Mouse (Mus musculus) frontal cortex, adult 2 months (tissue): Measurements from ENCODE around the gene Catsperd. TPM values are rescaled to one million over a fixed set of nuclear protein-coding genes. Genes with fewer than 3 reads are reported as not detected.
A peak's percentile ranks its signal among the peaks of the same experiment; 100 is the strongest.

ENCODE experiments used
- DNase-seq, 2 experiments: peaks; one replicate each; pipeline ENCODE4 v3.0.0; 2022; ENCODE audit warnings: low spot score in 1 of 2; ENCODE audit errors: extremely low spot score in 1 of 2
- polyA plus RNA-seq: library from polyadenylated mRNA; depleted of rRNA; stranded (reverse); fragments of >200 nt; gene quantifications from 2 replicates; pipeline ENCODE4 v1.2.3, GENCODE M21; 2012; rRNA removed

The Catsperd gene
- 2.4 and 2.6 TPM in 2 replicates for polyA plus RNA-seq

- no peak for DNase-seq
These were observed at the start of gene Catsperd for GRCm38 (mm10) chr17:56627530-56628277. Gene Catsperd, plus strand, starts transcription at chr17:56628143.

DNA sequence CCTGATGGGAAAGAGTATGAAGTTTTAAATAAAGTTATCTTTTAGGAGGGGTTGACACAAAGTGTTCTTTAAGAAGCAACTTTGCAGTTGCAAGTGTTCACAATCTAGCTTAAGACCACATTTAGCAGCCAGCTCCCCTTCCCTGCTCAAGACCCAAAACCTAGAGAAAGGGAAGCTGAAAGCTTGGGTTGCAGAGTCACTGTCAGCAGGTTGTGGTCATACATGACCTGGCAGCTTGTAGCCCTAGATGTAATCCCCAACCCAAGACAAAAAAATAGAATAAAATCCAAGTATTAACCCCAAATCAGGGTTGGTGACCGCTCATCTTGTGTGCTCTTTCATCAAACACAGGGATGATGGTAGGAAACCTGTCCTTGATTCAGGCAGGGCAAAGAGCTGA, 44.9 kb upstream of the Catsperd start:
- no peak for DNase-seq

DNA sequence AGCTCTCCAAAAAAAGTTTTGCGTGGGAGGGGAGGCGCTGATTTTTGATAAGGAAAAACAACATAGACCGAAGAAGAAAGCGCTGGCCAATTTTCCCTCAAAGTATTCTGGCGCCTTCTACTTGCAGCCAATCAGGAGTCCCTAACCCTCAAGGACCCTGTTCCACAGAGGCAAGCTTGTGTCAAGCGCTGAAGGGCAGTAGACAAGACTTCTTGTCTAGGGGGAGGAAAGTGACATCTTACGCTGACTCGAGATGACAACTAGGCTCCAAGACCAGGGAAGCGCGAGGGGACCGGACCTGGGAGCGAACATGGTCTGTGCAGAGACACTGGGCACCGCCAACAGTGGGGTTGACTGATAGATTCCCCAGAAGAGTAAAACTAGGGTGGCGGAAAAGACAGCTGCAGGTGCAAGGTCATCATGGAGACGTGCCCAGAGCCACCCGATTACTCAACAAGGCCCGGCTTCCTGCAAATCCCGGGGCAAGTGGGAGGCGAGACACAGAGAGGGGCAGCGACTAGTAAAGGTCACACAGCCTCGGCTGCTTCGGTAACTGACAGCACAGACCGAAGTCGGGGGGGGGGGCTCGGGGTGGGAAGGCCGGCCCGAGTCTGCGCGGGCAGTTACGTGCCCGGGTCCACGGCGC, 44.2 kb upstream of the Catsperd start:
- peak in 1 of 2 experiments; percentile 37 for DNase-seq

DNA sequence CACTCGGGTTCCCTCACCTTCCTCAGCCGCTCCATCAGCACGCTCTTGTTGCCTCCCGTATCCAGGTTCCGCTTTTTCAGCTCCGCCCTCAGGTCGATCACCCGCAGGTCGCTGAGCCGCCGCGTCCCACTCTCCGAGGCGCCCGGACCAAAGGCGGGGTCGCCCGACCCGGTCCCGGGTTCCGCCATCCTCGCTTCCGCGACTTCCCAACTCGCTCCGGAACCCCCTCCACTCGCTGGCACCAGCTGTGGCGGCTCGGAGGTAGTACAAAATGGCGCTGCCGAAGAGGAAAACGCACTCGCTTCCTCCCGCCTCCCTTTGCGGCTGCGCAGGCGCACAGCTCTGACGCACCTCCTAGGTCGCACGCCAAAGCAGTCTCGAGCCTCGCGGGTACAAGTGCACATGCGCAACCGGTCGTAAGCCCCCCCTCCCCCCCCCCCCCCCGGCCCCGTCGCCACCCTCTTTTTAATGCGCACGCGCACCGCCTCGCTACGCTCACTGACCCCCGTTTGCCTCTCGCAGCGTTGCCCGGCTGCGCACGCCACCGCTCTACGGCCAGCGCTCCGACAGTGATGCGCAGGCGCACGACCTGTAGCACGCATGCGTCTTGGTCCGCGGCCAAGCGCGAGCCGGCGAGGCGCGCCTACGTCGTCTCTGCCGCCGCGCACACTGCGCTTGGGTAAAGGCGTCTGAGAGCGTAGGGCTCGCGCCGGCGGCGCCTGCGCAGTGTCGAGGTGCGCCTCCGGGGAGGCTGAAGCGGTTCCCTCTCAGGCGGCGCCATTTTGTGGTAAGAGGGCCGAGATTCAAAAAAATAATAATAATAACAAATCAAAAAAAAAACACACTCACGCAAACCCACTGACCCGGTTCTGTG, 43.4 kb upstream of the Catsperd start, which contains the start of the genes Safb2 and Safb:
Gene Safb2, minus strand, starts transcription at position 329 of the 874 bp plus-strand sequence.
Gene Safb, plus strand, starts transcription at position 569 of the 874 bp plus-strand sequence.
- peak; percentile 98 to 99 for DNase-seq

DNA sequence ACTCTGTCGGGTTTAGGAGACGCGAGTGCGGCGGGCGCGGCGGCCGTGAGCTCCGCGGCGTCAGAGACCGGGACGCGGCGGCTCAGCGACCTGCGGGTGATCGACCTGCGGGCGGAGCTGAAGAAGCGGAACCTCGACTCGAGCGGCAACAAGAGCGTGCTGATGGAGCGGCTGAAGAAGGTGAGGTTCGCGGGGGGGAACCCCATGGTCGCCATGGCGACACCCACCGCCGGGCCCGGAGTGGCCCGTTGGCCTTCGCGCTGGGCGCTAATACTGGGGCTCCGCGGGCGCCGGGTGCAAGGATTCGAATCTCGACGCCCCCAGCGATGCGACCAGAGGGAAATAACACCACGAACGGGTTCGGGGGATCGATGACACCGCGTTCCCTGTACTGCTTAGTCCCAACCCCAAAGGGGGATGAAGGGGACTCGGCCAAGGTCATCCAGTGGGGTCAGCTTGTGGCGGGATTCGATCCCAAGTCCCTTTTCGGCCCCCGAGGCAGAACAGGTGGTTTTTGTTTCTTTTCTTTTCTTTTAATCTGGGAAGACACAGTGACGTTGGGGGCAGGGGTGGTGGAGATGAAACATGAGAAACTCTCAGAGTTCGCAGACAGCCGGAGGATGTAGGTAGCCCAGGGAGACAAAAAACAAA, 42.6 kb upstream of the Catsperd start:
- peak in 1 of 2 experiments; percentile 42 for DNase-seq

DNA sequence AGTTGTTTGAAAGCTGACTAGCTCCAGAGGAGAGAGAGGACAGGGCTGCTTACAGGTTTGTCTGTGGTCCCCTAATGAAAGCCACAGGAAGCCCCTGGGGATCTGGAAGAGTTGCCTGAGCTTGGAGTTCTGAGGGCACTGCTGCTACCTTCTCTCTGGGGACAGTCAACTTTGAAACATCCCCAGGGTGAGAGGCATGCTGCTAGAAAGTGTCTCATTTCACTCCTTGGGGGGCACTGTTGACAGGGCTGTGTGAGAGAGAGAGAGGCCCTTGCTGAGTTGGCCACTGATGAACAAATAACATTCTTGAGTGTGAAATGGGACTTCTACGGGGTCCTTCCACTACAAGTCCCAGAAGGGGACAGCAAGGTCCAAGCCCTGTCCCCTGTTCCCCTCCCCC, 40.2 kb upstream of the Catsperd start:
- DNase-seq = no peak

GRCm38 (mm10) chr17:56588921-56589320, 39.0 kb upstream of the Catsperd start:
- DNase-seq = no peak

DNA sequence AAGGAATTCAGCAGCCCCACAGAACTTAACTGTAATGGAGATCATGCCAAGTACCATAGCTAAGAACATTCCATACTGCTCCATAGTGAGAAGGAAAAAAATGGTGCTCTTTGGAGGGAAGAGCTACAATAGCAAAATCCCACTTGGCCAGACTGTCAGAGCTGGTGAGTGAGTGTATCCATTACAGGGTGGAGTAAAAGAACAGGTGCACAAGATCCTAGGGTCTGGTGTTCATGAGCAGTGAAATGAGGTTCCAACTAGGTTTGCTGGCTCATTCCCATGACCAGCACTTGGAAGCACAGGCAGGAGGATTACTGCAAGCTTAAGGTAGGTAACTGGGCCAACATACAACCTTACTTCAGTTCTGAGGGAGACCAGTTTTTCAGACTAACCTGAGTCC, 35.4 kb upstream of the Catsperd start:
- DNase-seq = no peak

- no peak for DNase-seq
These were observed 34.2 kb upstream of the Catsperd start for GRCm38 (mm10) chr17:56593527-56594271.

DNA sequence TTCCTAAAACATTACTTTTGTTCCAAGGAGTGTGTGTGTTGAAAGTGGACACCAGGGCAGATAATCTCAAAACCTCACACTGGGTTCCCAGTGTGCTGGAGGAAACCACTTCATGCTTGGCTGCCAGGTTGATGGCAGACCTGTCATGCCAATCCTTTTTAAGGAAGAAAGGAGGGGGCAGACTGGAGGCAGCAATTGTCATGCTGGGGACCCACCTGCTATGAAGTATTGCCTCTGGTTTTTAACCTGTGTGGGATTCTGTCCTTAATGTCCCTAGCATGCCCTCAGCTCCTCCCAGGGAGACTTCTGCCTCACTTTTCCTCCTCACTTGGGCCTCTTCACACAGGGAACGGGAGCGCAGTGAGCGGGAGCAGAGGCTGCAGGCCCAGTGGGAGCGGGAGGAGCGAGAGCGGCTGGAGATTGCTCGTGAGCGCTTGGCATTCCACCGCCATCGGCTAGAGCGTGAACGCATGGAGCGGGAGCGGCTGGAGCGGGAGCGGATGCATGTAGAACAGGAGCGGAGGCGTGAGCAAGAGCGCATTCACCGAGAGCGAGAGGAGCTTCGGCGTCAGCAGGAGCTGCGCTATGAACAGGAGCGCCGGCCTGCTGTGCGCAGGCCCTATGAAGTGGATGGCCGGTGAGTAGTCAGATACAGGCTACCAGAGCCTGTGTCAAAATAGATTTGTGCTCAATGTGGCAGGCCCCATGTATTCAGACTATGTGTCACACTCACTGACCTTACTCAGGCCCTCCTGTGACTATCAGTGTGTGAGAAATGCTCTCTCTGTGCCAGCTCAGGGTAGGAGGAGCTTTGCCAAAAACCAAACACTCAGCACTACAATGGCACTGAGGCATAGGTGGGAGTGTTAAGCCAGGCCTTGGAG, 24.5 kb upstream of the Catsperd start:
- DNase-seq = no peak

GRCm38 (mm10) chr17:56604070-56604380, 23.9 kb upstream of the Catsperd start:
- no peak for DNase-seq

GRCm38 (mm10) chr17:56604422-56604821, 23.5 kb upstream of the Catsperd start:
- DNase-seq = no peak

GRCm38 (mm10) chr17:56605431-56605830, 22.5 kb upstream of the Catsperd start:
- no peak for DNase-seq

DNA sequence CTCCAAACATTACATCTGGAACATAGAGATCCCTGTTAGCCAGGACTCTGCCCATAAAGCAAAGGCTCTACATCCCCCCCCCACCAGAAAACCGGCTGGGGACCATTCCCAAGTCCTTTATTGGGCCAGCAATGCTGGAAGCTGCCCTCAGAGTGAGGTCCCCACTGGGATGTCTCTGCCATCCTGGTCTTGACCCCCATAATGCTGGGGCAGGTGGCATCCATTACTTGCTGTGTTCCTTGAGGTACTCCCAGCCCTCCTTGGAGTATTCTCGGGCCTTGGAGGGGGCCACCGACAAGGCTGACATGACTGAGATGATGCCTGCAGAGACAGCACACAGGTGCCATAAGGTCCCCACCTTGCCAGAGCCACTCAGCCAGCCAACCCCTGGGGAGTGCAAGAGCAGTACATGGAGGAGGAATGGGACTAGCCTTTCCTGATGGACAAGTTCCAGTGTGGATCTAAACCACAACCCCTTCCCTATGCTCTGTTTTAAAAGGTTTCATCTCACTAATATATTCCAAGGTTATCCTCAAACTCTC, 20.4 kb upstream of the Catsperd start:
- no peak for DNase-seq

GRCm38 (mm10) chr17:56608699-56609098, 19.2 kb upstream of the Catsperd start:
- DNase-seq = no peak

DNA sequence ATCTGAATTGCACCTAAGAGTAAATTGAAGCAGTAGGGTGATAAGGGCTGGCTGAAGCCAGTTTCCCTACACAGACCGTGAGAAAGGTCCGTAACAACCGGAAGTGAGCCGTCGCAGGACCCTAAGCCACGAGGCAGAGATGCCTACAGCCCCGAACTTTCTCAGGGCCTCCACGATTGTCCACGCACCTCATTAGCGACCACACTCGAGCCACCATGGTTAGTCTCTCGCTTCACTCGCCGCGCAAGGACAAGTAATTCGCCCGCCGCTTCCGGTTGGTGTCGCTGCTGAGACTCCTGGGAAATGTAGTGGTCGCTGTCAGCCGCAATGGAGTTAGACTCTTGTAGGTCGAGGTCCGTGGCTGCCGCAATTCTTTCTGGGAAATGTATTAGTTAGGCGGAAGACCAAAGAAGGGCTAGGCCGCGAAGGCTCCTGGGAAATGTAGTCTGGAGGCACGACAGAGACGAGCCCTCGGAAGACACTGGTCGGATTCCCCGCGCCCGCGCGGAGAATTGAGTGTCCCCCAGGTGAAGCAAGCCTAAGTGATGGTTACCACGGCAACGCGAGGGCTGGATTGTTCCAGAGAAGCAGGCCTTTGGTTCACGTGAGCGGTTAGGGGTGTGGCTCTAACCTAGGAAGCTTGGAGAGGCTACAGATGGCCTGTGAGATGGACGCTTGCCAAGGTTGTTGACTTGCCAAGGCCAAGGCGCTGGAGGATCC, 18.3 kb upstream of the Catsperd start, which contains the start of gene 2410015M20Rik:
Gene 2410015M20Rik, minus strand, starts transcription at position 320 of the 720 bp plus-strand sequence.
- peak; percentile 98 for DNase-seq

DNA sequence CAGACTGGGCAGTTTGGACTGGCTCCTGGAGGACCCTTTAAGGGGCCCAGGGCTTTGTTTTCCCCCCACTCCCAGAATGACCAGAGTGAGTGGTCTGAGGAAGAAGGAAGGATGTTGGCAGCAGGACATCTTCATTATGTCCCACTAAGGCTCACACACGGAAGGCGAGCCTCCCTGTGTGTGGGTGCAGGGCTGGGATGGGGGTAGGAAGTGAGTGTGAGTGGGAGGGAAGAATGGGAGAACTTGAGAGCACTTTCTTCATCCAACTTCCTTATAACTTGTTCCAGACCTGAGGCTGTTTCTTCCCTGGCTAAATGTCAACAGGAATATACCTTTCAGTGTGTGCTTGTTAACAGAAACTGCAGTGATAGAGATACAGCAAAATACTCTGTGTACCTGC, 16.6 kb upstream of the Catsperd start:
- DNase-seq = no peak
